Mouse (Mus musculus): ENCODE results near the gene Met.

DNA sequence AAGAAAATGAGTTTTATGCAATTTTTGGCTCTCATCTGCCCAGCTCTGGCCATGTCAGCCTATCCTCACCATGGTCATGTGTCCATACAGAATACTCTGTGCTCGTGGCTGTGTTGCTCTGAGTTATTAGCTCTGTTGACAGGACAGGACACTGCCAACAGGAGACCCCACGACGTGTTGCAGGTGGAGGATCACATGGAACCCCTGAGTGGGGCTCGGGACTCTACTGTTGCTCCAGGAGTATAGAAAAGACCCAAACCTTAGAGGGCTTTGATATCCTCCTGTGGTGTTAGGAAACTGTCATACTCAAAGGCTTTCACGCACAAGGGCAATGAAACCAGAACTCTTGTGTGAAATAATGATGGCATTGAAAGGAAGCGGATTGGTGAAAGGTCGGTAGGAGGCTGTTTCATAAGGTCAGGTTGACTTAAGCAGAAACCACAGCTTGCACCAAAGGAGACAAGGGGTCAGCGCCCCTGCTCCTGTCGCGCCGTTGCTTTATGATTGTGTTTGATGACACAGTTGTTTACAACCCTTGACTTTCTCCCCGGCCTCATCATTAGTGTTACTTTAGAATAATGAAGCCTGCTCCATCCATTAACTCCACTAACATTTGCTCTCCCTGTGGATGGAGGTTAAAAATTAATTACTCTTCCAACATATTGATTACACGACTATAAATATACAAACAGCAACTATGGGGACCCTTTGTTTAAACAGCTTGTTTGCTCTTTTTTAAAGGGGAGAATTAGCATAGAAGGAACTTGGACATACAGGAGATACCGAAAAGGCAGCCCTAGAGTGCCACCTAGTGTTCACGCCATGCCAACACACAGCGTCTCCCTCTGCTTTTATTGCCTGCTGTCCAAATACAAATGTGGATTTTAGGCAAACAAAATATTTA lies 125.7 kb downstream of the Met start:
- TF ChIP-seq CTCF (IDR thresholded peaks at IDR 0.05; ENCODE audit: control insufficient read depth, insufficient read depth, insufficient replicate concordance, low read depth, low read length): peak; percentile 86; the same call in 1 of the 2 replicates
- no peak for TF ChIP-seq POLR2A (IDR thresholded peaks at IDR 0.05; ENCODE audit: control insufficient read depth, low read depth, low read length)

All from testis, adult 2 months (tissue).